Mouse (Mus musculus) left cerebral cortex, postnatal 4 days (tissue): ENCODE data around the gene Rpl36a-ps1. TPM values are rescaled to one million over a fixed set of nuclear protein-coding genes. Genes with fewer than 3 reads are reported as not detected.

Experiments used
- DNase-seq: peaks from one replicate; pipeline ENCODE4 v3.0.0-alpha.2; 2022
- intact Hi-C: fragments of 180-260 bp; cut with DNase I; formaldehyde crosslinking; loops from one replicate; pipeline ENCODE4 v1.15.1; 2025
- total RNA-seq, 2 experiments: library from RNA; stranded (reverse); gene quantifications; 2 replicates each; pipeline ENCODE4 v1.2.3; 2021

Gene Rpl36a-ps1
- total RNA-seq, 2 experiments from 2014 or later: 2.5 TPM; not detected in 1

DNA sequence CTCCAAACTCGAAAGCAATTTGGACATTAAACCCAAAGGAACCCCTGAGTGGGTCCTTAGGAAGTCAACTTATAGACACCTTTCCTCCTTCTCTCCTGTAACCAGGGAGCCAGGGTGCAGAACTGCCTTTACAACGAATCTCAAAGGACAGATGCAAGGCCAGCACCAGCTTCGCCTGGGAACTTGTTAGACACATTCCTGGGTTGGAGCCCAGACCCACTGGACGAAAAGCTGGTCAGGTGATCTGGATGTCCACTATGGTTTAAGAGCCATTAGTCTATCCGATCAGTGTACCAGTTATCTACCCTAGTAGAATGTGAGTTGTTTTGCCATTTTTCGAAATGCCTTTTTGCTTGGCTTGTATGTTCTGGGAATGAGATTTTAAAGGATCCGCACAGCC is 41.7 kb downstream of the Rpl36a-ps1 start:
- intact Hi-C loops: no loop called here
- no peak for DNase-seq

DNA sequence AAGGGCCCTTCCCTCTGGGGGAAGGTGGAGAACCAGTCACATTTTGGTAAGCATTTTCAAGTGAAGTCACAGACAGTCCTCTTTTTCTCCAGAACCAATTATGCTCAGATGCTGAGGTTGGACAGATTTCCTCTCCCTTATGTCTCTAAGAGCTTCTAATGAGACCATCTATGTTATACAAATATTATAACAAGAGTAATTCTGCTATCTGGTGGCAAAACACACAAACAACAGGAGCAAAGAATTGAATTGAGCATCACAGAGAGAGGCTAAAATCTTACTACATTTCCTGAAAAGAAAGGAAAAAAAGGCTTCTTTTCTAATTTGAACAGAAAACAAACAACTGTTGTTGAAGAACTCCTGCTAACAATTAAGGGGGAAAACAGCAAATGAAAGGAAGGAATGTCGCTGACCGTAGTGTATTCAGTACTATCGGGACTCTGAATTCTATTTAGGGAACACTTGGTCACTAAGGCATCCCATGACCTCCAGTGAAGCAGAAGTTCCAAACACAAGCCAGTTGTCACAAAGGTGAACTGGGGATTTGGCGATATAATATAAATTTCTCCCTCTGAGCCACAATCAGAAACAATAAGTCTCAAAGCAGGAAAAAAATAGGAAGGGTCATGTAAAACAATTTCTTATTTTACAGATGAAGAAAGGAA is 42.4 kb downstream of the Rpl36a-ps1 start:
- intact Hi-C loops: no loop called here
- no peak for DNase-seq

Other genes with a start within 250 kb of the Rpl36a-ps1 start
- gene Mzt1, start 51.8 kb upstream of the Rpl36a-ps1 start, total RNA-seq: 10 to 100 TPM; 44.0 to 44.8 TPM
- 1 to 10 TPM; 4.4 to 5.2 TPM for gene Bora, start 51.9 kb upstream of the Rpl36a-ps1 start, total RNA-seq
- gene Pibf1, start 105.1 kb upstream of the Rpl36a-ps1 start, total RNA-seq: 10 to 100 TPM; 14.6 to 15.0 TPM
- gene Dis3, start 105.5 kb upstream of the Rpl36a-ps1 start, total RNA-seq: 10 to 100 TPM; 38.7 to 39.7 TPM